Mouse (Mus musculus): ENCODE results near the gene March9.

Gene March9

DNA sequence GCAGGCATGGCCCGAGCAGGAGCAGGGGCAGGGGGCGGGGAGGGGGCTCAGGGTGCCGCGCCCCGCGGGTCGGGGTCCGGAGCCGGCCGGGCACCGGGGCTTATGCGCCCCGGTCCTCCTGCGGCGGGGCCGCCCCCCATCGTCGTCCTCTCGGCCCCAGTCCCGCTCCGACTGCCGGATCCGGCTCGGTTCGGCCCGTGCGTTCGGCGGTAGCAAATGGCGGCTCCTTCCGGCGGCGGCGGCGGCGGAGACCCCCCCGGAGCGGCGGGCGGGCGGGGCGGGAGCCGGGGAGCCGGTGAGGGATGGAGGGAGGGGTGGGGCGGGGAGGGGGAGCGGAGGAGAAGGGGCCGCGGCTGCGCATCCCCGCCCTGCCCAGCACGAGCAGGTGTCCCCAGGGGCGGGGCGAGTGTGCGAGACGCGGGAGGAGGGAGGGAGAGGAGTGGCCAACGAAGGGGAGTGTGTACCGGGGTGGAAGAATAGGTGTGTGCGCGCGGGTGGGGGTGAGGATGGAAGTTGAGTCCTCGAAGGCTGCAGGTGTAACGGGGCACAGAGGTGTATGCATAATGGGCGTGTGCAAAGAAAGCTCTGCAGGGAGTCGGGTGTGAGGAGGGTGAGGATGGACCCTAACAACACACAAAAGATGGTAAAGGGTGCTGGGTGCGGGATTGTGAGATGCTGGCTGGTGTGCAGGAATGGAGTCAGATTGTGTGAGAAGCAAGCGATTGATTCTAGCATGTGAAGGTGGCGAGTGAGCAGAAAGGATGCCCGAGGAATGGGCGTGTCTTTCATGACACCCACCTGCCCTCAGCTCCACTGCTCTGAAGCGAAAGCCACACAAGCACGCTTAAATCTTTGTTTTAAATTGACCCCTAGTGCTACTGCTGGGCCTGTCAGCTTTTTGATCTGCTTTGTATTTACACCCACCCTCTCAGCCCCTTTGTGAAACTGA lies at the start of gene March9:
Gene March9 (minus strand): TSS at position 217 of the 949 bp plus-strand sequence.
- DNase-seq (ENCODE audit: low spot score), result no peak

DNA sequence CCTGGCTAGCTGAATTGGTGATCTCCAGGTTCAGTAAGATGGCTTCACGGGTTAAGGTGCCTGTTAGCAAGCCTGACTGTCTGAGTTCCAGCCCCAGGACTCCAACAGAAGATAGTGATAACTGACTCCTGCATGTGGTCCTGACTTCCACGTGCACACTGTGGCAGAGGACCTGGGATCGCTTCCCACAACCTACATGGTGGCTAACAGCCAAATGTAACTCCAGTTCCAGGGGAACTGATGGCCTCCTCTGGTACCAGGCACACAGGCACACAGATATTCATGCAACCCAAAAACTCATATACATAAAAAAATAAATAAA lies 48.2 kb upstream of the March9 start:
- DNase-seq (ENCODE audit: low spot score), result no peak

DNA sequence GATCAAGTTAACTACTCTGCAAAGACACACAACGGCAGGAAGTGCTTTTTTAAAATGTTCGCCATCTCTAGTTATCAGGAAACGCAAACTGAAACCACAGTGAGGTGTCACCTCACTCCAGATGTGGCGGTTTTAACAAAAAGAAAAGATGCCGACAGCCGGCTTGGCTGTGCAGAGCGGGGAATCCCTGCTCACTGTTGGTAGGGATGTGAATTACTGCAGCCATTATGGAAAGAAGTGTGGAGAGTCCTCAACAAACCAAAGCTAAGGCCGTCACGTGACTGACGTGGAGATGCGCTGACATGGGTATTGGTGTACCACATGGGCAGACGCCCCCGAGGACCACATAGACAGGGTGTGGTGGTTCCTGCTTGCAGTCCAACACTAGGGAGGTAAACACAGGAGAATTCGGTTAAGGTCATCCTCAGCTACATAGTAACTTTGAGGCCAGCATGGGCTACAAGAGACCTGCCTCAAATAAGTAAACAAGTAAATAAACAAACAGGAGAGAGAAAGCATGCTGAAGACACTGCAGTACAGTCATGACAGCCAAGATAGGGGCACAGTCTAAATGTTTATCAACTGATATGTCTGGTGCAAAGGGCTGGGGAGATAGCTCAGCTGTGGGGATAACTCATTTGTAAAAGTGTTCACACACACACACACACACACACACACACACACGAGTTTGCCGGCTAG lies 47.7 kb upstream of the March9 start:
- DNase-seq (ENCODE audit: low spot score), result no peak

DNA sequence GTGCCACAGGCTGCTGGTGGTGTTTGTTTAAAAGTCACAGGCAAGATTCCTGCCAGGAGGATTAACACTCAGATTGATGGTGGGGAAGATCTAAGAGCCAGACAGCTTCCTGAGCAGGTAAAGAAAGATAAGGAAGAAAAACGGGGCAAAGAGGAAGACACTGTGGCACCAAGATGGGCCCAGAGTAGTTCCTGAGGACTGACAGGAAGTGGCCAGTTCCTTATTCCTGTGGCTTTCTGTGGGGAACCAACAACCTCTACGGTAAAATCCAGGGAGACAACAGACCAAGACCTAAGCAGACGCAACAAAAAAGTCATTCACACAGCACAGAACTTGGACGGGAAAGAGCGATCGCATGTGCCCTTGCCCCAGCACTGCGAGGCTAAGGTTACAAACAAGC lies 43.6 kb upstream of the March9 start:
- DNase-seq (ENCODE audit: low spot score), result no peak

DNA sequence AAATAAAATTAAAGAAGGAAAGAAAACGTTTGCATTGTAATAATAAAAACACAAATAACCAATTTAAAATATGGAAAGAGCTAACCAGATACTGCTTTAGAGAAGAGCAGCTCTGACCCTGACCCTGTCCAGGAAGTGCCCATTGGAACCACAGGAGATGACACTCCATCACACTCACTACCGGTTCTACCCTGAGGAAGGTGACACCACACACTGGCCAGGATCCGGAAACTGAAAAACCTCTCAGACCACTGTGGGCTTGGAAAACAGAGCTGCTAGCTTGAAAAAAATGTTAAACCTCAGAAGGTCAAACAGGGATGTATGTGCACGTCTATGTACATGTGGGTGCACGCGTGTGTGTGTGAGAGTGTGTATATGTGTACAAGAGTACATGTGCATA lies 41.2 kb upstream of the March9 start:
- DNase-seq (ENCODE audit: low spot score), result no peak

DNA sequence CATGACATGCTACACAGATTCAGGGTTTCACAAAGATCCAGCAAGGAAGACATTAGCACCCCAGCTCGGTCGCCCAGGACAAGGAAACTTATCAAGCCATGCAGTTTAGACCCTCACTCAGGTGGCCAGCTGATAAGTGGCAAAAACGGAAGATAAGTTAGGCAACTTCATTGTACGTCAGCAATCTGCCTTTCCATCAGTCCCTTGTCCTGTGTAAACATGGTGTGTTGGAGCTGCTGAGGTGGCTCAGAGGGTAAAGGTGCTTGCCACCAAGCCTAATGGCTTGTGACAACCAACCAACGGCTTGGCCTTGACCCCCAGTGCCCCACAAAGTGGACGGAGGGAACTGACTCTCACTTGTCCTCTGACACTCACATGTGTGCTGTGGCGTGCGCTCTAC lies 40.4 kb upstream of the March9 start:
- DNase-seq (ENCODE audit: low spot score), result no peak

DNA sequence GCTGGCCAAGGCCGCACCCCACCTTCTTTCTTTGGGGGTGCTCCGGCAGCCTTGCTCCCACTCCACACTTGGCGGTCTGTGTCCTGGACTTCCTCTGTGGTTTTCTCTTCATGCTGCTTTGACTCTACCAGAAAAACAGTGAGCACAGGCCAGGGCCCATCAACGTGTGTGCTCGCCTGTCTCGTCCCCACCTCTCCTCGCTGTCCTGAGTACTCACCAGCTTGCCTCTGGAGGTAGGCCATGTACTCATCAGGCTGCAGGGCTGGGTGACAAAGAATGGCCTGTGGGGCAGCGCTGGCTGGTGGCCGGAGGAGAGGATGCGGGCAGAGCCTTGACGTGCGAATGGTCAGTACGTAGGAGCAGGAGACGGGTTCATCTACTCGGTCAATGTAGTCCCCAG lies 39.9 kb upstream of the March9 start:
- no peak for DNase-seq (ENCODE audit: low spot score)

DNA sequence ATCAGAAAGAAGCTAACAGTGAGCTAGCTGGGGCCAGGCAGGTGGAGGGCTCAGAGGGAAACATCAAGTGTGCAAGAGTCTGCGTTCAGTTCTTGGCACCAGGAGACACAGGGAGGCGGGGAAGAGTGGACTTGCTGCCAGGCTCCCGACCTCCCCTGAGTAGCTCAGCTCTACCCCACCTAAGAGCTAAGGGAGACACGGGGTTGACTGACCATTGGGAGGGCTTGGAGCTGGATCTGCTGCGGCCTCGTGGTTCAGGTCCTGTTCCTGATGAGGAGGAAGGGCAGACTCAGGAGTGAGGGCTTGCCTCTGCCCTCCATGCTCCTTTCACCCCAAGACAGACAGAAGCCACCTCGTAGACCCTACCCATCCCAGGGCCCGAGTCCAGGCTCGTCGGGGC lies 39.2 kb upstream of the March9 start:
- DNase-seq (ENCODE audit: low spot score), result no peak

DNA sequence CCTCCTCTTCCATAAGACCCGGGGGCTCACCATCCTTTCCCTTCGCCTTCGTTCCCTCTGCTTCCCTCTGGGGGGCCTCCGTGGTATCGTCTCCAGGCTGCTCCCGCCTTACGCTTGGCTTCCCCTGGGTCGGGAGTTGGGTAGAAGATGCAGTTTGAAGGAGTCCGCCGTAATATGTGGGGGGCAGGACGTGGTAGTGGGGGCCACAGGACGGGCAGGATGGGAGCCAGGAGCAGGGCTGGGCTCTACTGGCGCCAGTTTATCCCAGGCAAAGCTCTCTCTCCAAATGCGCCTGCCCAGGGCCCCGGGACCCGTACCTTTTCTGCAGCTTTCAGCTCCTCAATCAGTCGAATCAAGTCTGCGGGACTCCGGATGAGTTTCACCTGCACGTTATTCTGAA lies 38.5 kb upstream of the March9 start:
- no peak for DNase-seq (ENCODE audit: low spot score)

DNA sequence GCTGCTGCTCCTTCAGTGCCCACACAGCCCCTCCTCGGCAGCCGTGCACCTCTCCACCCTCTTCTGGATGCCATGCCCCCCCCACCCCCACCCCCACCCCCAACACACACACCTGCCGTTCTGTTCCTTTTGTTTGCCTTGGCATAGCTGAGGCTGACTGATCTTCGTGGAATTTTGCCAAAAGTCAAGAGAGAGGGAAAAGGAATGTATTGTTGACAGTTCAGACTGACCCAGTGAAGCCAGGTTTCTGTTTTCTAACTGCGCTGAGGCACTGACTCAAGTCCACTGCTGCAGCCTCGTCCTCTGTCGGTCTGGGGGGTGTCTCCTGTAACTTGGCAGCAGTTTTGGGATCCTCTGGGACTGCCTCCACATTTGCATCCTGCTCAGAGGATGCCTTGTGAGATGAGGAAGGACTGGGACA lies 34.4 kb upstream of the March9 start:
- no peak for DNase-seq (ENCODE audit: low spot score)

DNA sequence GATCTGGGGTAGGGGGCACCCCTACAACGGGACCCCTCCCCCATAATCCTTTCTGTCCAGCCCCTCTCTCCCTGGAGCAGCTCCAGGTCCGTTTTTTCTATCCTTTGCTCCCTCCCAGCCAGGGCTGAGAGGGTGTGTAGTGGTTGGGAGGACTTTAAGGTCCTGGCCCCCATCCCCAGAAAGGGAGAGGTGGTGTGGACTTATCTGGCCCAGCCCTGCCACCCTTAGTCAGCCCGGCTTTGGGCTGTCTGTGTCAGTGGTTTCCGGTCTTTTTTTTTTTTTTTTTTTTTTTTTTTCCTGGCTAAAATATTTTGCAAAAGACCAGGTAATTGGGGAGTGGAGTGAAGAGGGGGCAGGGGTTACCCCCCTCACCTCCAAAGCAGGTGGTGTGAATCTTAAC lies 32.8 kb upstream of the March9 start:
- DNase-seq (ENCODE audit: low spot score), result no peak

DNA sequence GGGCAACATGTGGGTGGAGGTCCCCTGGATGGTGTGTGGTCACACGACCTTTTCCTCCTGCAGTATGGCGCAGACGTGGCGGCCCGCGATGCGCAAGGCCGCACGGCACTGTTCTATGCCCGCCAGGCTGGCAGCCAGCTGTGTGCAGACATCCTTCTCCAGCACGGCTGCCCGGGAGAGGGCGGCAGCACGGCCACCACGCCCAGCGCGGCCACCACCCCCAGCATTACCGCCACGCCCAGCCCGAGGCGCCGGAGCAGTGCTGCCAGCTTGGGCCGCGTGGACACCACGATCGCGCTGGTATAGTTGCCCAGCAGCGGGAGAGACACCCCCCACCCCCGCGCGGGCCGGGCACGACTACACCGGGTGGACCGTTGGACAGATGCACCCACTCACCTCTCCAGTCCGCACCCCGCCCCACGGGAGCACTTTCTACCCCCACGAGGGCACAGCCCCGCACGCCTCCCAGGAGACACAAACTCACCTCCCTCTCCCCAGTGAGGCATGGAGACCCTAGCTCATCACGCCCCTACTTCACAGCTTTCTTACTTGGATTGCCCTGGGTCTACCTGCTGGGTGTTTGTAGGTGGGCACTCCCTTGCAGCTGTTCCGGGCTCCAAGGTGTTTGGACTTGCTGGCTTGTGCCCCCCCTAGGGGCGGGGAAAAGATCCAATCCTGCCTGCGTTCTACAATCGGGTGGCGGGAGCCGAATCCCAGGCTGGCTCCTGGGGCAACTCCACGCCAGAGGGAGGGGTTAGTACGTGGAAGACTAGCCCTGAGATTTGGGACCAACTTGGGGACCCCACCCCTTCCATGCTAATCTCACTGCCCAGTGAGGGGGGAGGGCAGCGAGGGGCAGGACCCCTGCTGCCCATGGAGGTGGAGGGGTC lies 31.8 kb upstream of the March9 start:
- no peak for DNase-seq (ENCODE audit: low spot score)

DNA sequence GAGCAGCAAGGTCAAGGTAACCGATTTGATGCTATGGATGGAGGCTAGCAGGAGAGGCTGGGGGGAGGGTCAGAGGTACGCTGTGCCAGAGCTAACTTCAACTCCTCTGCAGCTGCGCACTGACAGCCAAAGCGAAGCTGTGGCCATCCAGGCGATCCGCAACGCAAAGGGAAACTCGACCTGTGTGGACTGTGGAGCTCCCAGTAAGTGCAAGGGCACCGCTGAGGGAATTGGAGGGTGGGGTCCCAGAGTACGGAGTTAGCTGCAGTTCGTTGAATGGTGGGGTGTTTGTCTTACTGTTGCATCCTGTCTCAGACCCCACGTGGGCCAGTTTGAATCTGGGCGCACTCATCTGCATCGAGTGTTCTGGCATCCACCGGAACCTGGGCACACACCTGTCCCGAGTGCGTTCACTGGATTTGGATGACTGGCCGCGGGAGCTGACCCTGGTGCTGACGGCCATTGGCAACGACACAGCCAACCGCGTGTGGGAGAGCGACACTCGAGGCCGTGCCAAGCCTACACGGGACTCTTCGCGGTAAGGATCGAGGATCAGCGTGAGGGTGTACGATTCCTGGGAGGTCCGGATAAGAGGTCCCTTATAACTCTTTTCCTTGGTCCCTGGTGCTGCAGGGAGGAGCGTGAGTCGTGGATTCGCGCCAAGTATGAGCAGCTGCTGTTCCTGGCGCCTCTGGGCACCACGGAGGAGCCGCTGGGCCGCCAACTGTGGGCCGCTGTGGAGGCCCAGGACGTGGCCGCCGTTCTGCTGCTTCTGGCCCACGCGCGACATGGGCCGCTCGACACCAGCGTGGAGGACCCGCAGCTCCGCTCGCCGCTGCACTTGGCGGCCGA lies 30.8 kb upstream of the March9 start:
- DNase-seq (ENCODE audit: low spot score), result no peak

DNA sequence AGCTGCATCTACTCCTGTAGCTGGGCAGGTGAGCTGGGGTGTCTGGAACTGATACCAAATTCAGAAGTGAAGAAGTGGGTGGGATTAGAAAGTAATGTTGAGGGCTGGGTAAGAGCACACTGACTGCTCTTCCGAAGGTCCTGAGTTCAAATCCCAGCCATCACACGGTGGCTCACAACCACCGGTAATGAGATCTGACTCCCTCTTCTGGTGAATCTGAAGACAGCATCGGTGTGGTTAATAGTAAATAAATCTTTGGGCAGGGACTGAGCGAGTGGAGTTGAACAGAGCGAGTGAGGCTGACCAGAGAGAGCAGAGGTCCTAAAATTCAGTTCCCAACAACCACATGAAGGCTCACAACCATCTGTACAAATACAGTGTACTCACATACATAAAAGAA lies 25.6 kb upstream of the March9 start:
- no peak for DNase-seq (ENCODE audit: low spot score)

DNA sequence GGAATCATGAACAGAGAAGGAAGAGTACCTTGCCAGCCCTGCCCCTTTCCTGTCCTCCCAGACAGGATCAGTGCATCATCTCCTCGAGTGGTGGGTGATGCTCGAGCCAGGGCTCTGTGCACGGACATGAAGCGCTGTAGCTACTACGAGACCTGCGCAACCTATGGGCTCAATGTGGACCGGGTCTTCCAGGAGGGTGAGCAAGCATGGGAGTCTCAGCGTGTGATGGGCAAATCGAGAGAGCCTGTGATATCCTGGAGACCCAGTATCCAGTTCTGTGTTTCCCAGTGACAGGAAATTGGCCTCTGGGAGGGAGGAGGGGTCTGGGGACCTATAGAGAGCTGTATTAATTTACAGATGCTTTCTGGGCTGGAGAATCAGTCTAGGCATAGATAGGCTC lies 25.1 kb upstream of the March9 start:
- no peak for DNase-seq (ENCODE audit: low spot score)

DNA sequence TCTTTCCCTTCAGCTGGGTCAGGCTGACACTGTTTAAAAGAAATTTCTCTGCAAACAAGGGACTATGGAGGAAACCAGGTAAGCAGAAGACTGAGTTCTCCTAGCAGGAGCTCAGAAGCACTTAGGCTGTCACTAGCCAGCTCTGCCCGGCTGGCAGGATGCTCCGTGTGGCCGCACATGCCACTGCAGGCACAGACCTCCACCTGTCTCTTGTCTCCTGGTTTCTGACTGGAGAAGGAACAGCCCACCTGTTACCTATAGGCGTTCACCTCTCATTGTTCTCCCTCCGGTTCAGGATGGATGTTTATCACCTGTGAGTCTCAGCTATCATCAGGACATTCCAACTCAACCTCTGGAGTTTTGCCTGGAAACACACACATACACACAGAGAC lies 23.9 kb upstream of the March9 start:
- no peak for DNase-seq (ENCODE audit: low spot score)

DNA sequence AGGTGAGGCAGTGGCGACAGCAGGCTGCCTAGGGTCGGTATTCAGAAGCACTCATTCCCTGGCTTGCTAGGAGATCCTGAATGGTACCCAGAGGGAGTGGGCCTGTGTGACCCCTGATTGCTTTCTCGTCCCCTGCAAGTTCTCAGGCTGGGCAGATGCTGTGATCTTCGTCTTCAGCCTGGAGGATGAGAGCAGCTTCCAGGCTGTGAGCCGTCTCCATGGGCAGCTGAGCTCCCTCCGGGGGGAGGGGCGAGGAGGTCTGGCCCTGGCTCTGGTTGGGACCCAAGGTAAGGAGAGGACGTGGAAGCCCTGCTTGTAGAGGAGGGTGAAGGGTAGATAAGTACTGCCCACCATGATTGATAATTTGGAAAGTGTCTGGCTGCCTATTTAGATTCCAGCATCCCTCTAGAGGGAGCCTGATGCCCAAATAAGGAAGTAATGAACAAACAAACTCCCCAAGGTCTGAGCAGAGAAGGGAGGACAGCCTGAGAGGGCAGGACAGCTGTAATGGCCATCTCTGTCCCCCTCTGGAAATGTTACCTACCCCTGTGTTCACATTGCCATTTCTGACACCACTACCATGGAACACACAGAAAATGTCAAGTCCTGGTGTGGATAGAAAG lies 23.4 kb upstream of the March9 start:
- DNase-seq (ENCODE audit: low spot score), result no peak

DNA sequence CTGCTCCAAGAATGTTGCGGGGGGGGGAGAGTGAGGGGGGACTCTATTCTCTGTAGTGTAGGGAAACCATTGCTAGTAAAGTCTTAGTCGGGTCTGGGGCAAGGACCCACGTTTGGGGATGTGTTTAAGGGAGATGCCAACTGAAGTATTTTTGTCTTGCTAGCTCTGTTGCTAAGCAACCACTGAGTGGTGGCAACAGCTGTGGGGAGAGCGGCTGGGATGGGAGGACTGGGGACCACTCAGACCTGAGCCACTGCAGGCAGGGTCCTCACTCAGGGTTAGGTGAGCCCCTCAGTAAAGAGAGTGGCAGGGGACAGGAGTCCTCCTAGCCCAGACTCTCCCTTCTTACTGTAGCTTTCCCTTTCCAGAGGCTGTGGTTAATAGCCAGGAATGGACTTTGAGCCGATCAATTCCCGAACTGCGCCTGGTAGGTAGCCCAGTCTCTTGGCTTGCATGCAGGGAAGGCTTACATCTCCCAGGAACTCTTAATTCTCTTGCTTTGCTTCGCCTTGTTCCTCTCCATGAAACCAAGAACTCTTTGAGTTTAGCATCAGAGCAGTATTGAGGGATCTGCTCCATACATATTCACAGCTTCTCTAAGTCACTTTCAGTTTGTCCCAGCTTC lies 22.1 kb upstream of the March9 start:
- no peak for DNase-seq (ENCODE audit: low spot score)

DNA sequence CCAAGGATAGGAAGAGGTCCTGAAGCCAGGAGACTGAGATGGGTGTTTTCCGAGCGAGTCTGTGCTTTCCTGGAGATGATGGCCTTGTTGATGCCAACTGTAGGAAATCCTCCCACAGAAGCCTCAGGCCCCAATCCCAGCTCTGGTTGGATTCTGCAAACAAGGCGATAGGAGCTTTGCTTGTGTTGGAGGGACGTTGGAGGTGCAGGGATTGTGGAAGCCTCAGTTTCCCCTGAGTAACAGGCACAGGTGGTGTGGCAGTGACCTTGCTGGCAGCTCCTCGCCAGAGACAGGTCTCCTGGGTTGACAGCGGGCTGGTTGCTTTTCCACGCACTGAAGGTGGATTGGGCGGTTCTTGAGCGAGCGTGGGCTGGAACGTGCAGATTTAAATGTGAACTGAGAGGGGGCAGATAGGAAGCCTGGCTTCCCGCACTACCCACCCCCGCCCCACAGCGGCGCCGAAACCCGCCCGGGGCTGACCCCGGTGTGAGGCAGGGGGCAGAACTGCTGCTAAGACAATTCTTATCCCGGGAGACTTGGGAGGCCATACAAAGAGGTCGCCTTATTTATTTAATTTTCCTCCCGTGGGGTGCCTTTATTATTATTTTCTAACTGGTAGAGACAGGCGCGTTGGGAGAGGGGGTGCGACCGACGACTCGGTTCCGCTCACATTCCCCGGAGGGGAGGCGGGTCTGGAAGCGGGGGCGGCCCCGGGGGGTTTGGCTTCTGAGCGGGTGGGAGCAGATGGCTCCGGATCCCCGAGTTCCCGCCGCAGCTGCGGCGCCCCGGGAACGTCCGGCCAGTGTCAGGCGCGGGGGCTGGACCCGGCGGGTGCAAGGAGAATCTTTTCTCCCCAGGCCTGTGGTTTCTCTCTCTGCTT lies 21.2 kb upstream of the March9 start:
- no peak for DNase-seq (ENCODE audit: low spot score)

All from ovary, postnatal 14 days (tissue).